Mouse (Mus musculus): ENCODE data around the gene Xrcc1. TPM values are rescaled to one million over a fixed set of nuclear protein-coding genes. Genes with fewer than 3 reads are reported as not detected.

The Xrcc1 gene
- total and polyA plus RNA-seq, 3 experiments = 81.7 to 148 (median 136) TPM

DNA sequence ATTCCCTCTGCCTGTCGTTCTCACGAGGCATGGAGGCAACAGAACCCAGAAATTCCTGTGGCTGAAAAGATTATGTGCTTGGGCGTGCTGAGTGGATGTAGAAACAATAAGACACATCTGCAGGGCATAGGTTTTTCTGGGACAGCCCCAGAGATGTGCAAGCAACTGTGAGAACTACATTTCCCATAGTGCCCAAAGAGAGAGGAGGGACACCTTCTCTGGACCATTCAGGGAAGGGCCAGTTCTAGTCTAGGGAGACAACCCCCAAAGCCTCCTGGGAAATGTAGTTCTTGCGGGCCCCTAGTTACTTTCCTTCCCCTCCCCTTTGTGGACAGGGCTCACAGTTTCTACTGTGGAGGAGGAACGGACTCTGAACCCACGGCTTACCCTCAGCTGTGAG lies 61.9 kb downstream of the Xrcc1 start:
- H3K9me3 ChIP-seq (replicated peaks; ENCODE audit: low read length) = no peaks in the 10 kb centered on the region
- H3K4me2 ChIP-seq (ENCODE audit: insufficient read depth, low read depth, poor library complexity, severe bottlenecking) = no peak overlapping the region
- in situ Hi-C loops (cut with MboI; ENCODE audit: low pct_ligation_motif_present, low pct_unique_long_range_greater_than_20kb, low sequenced_read_pairs) = loop anchor here (5.0 kb wide), 1 partner anchor 39 kb away; no protein-coding TSS in a partner anchor
- H3K27me3 ChIP-seq (replicated peaks) = no peaks in the 10 kb centered on the region
- dilution Hi-C loops (cut with MboI; ENCODE audit: extremely low pct_ligation_motif_present, extremely low pct_unique_long_range_greater_than_20kb, low sequenced_read_pairs) = no loop called here
- no peak overlapping the region for H3K27ac ChIP-seq (ENCODE audit: insufficient read depth, low read depth)
- peaks cover 7 to 32% of the 10 kb centered on the region in 2 experiments for H3K4me1 ChIP-seq (ENCODE audit: control insufficient read depth in 1 of 2, insufficient read depth in 2 of 2)
- H3K9ac ChIP-seq (ENCODE audit: insufficient read depth, low read depth) = no peak overlapping the region
- peak; percentile 91 for DNase-seq (ENCODE audit: extremely low read depth)
- no peaks in the 10 kb centered on the region for H3K79me2 ChIP-seq (replicated peaks; ENCODE audit: control insufficient read depth, extremely low read depth, insufficient read depth, poor library complexity, severe bottlenecking)
- TF ChIP-seq MXI1 (IDR thresholded peaks at IDR 0.05; ENCODE audit: low read depth, low read length) = no peak
- no peak for TF ChIP-seq POLR2A (IDR thresholded peaks at IDR 0.05; ENCODE audit: low read depth, low read length)
- TF ChIP-seq KAT2A (IDR thresholded peaks at IDR 0.05; ENCODE audit: insufficient replicate concordance, low read length) = peak; percentile 93; the same call in 1 of the 2 replicates
- TF ChIP-seq IRF4 (IDR thresholded peaks at IDR 0.05; ENCODE audit: low read depth, low read length) = no peak
- peak; percentile 71 for TF ChIP-seq ELF1 (IDR thresholded peaks at IDR 0.05; ENCODE audit: low read depth, low read length)
- TF ChIP-seq GABPA (IDR thresholded peaks at IDR 0.05; ENCODE audit: insufficient replicate concordance, low read depth, low read length) = peak; percentile 60; the same call in 1 of the 2 replicates
- TF ChIP-seq HCFC1 (IDR thresholded peaks at IDR 0.05; ENCODE audit: low read depth, low read length) = peak; percentile 97
- peak; percentile 64; the same call in 1 of the 2 replicates for TF ChIP-seq MYC (IDR thresholded peaks at IDR 0.05; ENCODE audit: low read depth, low read length)
- no peak for TF ChIP-seq JUND (conservative IDR thresholded peaks at IDR 0.05; ENCODE audit: low read depth, low read length)
- TF ChIP-seq MAFK (IDR thresholded peaks at IDR 0.05; ENCODE audit: insufficient replicate concordance, low read length) = no peak
- peaks cover 0 to 40% of the 10 kb centered on the region in 2 experiments for H3K36me3 ChIP-seq (replicated peaks in 1 of 2; ENCODE audit: control insufficient read depth in 1 of 2, insufficient read depth in 1 of 2, low read length in 1 of 2)
- peak overlapping the region in 1 of 3 experiments; percentile 7 for H3K4me3 ChIP-seq (replicated peaks in 1 of 3; ENCODE audit: low read depth in 2 of 3, low read length in 2 of 3, poor library complexity in 1 of 3)

DNA sequence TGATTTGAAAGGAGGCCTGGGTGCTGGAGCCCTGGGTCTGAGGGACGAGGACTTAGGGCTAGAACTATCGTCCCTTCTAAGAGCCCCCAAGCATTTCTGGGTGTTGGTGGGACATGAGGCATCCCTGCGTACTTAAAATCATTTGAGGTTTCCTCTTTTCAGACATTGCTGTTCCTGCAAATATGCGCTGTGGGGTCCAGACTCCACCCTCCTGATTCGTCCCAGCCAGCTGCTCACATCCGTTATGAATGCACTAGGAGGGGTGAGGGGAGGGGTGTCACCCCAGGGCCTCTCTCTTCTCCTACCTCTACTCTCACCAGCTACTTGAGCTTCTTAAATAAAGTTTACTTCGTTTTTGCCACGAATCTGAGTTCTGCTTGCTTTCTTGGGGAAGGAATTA lies 62.5 kb downstream of the Xrcc1 start:
- H3K27me3 ChIP-seq (replicated peaks) = no peaks in the 10 kb centered on the region
- H3K9ac ChIP-seq (ENCODE audit: insufficient read depth, low read depth) = no peak overlapping the region
- TF ChIP-seq CHD2 (IDR thresholded peaks at IDR 0.05; ENCODE audit: low read length) (no peak), ZNF384 (IDR thresholded peaks at IDR 0.05; ENCODE audit: low read depth, low read length) (no peak), JUND (conservative IDR thresholded peaks at IDR 0.05; ENCODE audit: low read depth, low read length) (no peak), MAX (IDR thresholded peaks at IDR 0.05; ENCODE audit: low read length) (no peak), MEF2A (IDR thresholded peaks at IDR 0.05; ENCODE audit: borderline replicate concordance, low read depth, low read length) (no peak), CHD1 (IDR thresholded peaks at IDR 0.05; ENCODE audit: low read depth, low read length) (no peak)
- dilution Hi-C loops (cut with MboI; ENCODE audit: extremely low pct_ligation_motif_present, extremely low pct_unique_long_range_greater_than_20kb, low sequenced_read_pairs) = no loop called here
- no peak overlapping the region for H3K4me2 ChIP-seq (ENCODE audit: insufficient read depth, low read depth, poor library complexity, severe bottlenecking)
- H3K4me3 ChIP-seq (replicated peaks in 1 of 3; ENCODE audit: low read depth in 2 of 3, low read length in 2 of 3, poor library complexity in 1 of 3) = peak overlapping the region in 1 of 3 experiments; percentile 7
- peaks cover 0 to 40% of the 10 kb centered on the region in 2 experiments for H3K36me3 ChIP-seq (replicated peaks in 1 of 2; ENCODE audit: control insufficient read depth in 1 of 2, insufficient read depth in 1 of 2, low read length in 1 of 2)
- no peaks in the 10 kb centered on the region for H3K9me3 ChIP-seq (replicated peaks; ENCODE audit: low read length)
- no peaks in the 10 kb centered on the region for H3K79me2 ChIP-seq (replicated peaks; ENCODE audit: control insufficient read depth, extremely low read depth, insufficient read depth, poor library complexity, severe bottlenecking)
- peaks cover 7 to 32% of the 10 kb centered on the region in 2 experiments for H3K4me1 ChIP-seq (ENCODE audit: control insufficient read depth in 1 of 2, insufficient read depth in 2 of 2)
- DNase-seq (ENCODE audit: extremely low read depth) = no peak
- in situ Hi-C loops (cut with MboI; ENCODE audit: low pct_ligation_motif_present, low pct_unique_long_range_greater_than_20kb, low sequenced_read_pairs) = loop anchor here (5.0 kb wide), 1 partner anchor 39 kb away; no protein-coding TSS in a partner anchor
- no peak overlapping the region for H3K27ac ChIP-seq (ENCODE audit: insufficient read depth, low read depth)
